ENCODE assay signal across 7 mouse cellular contexts in the genomic region with DNA sequence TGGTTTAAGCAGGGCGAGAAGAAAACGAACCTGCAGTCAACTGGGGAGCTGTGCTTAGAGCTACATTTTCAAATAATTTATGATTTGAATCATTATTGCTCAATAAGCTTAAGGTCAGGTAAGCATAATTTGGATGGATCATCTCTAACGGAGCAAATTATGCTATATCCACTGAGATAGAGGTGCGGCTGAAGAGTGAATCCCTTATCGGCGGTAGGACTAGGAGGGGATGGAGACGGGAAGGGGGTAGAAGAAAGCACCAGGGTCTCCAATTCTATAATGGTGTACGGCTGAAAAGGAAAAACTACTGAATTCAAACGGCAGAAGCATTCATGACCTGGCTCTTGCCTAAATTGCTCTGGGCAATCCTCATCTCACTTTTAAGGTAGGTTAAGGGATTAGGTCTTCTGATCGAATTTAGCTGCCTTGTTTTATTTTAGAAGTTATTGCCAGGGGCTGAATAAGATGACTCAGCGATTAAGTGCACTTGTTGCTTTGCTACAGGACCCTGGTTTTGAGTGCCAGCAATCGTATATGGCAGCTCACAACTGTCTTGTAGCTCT. TPM values are rescaled to one million over a fixed set of nuclear protein-coding genes. Genes with fewer than 3 reads are reported as not detected.
DNase-seq lines count a peak whose midpoint lies in the region; ATAC-seq and TF ChIP-seq lines count a peak whose summit lies in the region.

No protein-coding gene starts in this region.

- peak overlapping the region; percentile 81 for H3K4me3 ChIP-seq in lung, postnatal 0 days (ENCODE audit: low read depth, low read length)
- H3K4me3 ChIP-seq in embryonic fibroblast, embryonic 13.5 days (ENCODE audit: insufficient read depth, low read length): peak overlapping the region; percentile 79
- peak overlapping the region; percentile 86 for H3K4me3 ChIP-seq in limb, embryonic 13.5 days
- H3K4me3 ChIP-seq in stomach, embryonic 14.5 days (ENCODE audit: low read depth, low read length): peak overlapping the region; percentile 84

- H3K36me3 ChIP-seq in lung, postnatal 0 days (ENCODE audit: insufficient read depth, low read length): peaks cover 3% of the 10 kb centered on the region; the same call in 1 of the 2 replicates
- H3K36me3 ChIP-seq in limb, embryonic 13.5 days: peaks cover 43% of the 10 kb centered on the region
- peaks cover 38% of the 10 kb centered on the region for H3K36me3 ChIP-seq in stomach, embryonic 14.5 days (ENCODE audit: control insufficient read depth, insufficient read depth, low read length)

- no peak for TF ChIP-seq EP300 in lung, postnatal 0 days (IDR thresholded peaks at IDR 0.05)

- WGBS in lung, postnatal 0 days: 3% methylated on average over 12 of the region's 12 CpGs
- WGBS in limb, embryonic 13.5 days: 6% methylated on average over 12 of the region's 12 CpGs
- 3% methylated on average over 12 of the region's 12 CpGs for WGBS in stomach, embryonic 14.5 days

- no peaks in the 10 kb centered on the region for H3K27me3 ChIP-seq in lung, postnatal 0 days (replicated peaks; ENCODE audit: insufficient read depth, low read length)
- no peaks in the 10 kb centered on the region for H3K27me3 ChIP-seq in limb, embryonic 13.5 days
- no peaks in the 10 kb centered on the region for H3K27me3 ChIP-seq in stomach, embryonic 14.5 days (ENCODE audit: control insufficient read depth, insufficient read depth, low read length)

- no peak for ATAC-seq in lung, postnatal 0 days
- no peak for ATAC-seq in limb, embryonic 13.5 days (ENCODE audit: low FRiP score, low read depth)
- ATAC-seq in stomach, embryonic 14.5 days (ENCODE audit: insufficient number of reproducible peaks, insufficient read depth, low FRiP score, low read depth): no peak
- no peak for ATAC-seq in megakaryocyte-erythroid progenitor cell, adult 5-6 weeks (replicated peaks; ENCODE audit: low FRiP score, low TSS enrichment, poor library complexity, severe bottlenecking)

- peaks cover 3% of the 10 kb centered on the region for H3K4me1 ChIP-seq in lung, postnatal 0 days (ENCODE audit: insufficient read depth, low read depth, low read length)
- peaks cover 12% of the 10 kb centered on the region for H3K4me1 ChIP-seq in embryonic fibroblast, embryonic 13.5 days (ENCODE audit: control insufficient read depth, insufficient read depth, low read length)
- H3K4me1 ChIP-seq in limb, embryonic 13.5 days: peaks cover 28% of the 10 kb centered on the region
- peaks cover 17% of the 10 kb centered on the region for H3K4me1 ChIP-seq in stomach, embryonic 14.5 days (ENCODE audit: control insufficient read depth, insufficient read depth, low read length)

- peak overlapping the region; percentile 94 for H3K27ac ChIP-seq in lung, postnatal 0 days (ENCODE audit: low read length)
- peak overlapping the region; percentile 91 for H3K27ac ChIP-seq in embryonic fibroblast, embryonic 13.5 days (ENCODE audit: insufficient read depth, low read length)
- H3K27ac ChIP-seq in limb, embryonic 13.5 days: peak overlapping the region; percentile 100
- peak overlapping the region; percentile 99 for H3K27ac ChIP-seq in stomach, embryonic 14.5 days (ENCODE audit: low read length)

- H3K9ac ChIP-seq in lung, postnatal 0 days (replicated peaks; ENCODE audit: low read depth): peak overlapping the region; percentile 64
- peak overlapping the region; percentile 78 for H3K9ac ChIP-seq in limb, embryonic 13.5 days
- peak overlapping the region; percentile 60; the same call in 1 of the 2 replicates for H3K9ac ChIP-seq in stomach, embryonic 14.5 days (replicated peaks; ENCODE audit: low read depth, low read length)

- no peak for TF ChIP-seq CTCF in lung, postnatal 0 days (IDR thresholded peaks at IDR 0.05)
- no peak for TF ChIP-seq CTCF in embryonic fibroblast, embryonic 13.5 days (IDR thresholded peaks at IDR 0.05; ENCODE audit: borderline replicate concordance, insufficient read depth, low read length)

- no peak for TF ChIP-seq POLR2A in embryonic fibroblast, embryonic 13.5 days (IDR thresholded peaks at IDR 0.05; ENCODE audit: low read depth, low read length)

- no peaks in the 10 kb centered on the region for H3K9me3 ChIP-seq in lung, postnatal 0 days (ENCODE audit: low read length)
- no peaks in the 10 kb centered on the region for H3K9me3 ChIP-seq in limb, embryonic 13.5 days
- no peaks in the 10 kb centered on the region for H3K9me3 ChIP-seq in stomach, embryonic 14.5 days (ENCODE audit: control insufficient read depth, low read depth, low read length)

- DNase-seq in lung, postnatal 0 days (ENCODE audit: low spot score): peak; percentile 49
- no peak for DNase-seq in lung, adult 18-20 months
- DNase-seq in layer of hippocampus, postnatal 10 days (ENCODE audit: low spot score in 2 of 2): no peak

- H3K4me2 ChIP-seq in lung, postnatal 0 days (replicated peaks; ENCODE audit: low read depth, low read length): peak overlapping the region; percentile 96
- H3K4me2 ChIP-seq in limb, embryonic 13.5 days (replicated peaks): peak overlapping the region; percentile 84
- peak overlapping the region; percentile 96 for H3K4me2 ChIP-seq in stomach, embryonic 14.5 days (replicated peaks; ENCODE audit: low read depth, low read length)

RNA-seq across cellular contexts. Expression of gene Tnpo2, which starts 1.5 kb away (rescaled TPM):
- 16.4 and 18.0 TPM in 2 replicates for polyA plus RNA-seq in lung, postnatal 0 days (2015; fragmentation: Nextera tagmentation; extraction: Ambion mirVana)
- 106 and 120 TPM in 2 replicates for polyA plus RNA-seq in embryonic fibroblast, embryonic 13.5 days (2011; ENCODE audit: insufficient read length, low read depth, missing spikeins)
- polyA plus RNA-seq in limb, embryonic 13.5 days (2015; fragmentation: Nextera tagmentation; extraction: Ambion mirVana): 31.0 and 32.2 TPM in 2 replicates
- 19.0 and 26.5 TPM in 2 replicates for polyA plus RNA-seq in stomach, embryonic 14.5 days (2014; fragmentation: Nextera tagmentation; extraction: Ambion mirVana)
- total RNA-seq in megakaryocyte-erythroid progenitor cell, adult 5-6 weeks (2014; fragmentation: Nextera tagmentation): 42.2 and 68.5 TPM in 2 replicates
- total RNA-seq in megakaryocyte-erythroid progenitor cell, adult 5-6 weeks (2017): 20.3 and 28.3 TPM in 2 replicates
- 100 to 1,000 TPM; 125 to 160 TPM for total RNA-seq in layer of hippocampus, postnatal 10 days (2021)

RNA-seq across cellular contexts. Expression of gene Trir, which starts 8.6 kb away (rescaled TPM):
- polyA plus RNA-seq in lung, postnatal 0 days (2015; fragmentation: Nextera tagmentation; extraction: Ambion mirVana): 116 and 126 TPM in 2 replicates
- polyA plus RNA-seq in embryonic fibroblast, embryonic 13.5 days (2011; ENCODE audit: insufficient read length, low read depth, missing spikeins): 108 and 117 TPM in 2 replicates
- 114 and 132 TPM in 2 replicates for polyA plus RNA-seq in limb, embryonic 13.5 days (2015; fragmentation: Nextera tagmentation; extraction: Ambion mirVana)
- 132 and 136 TPM in 2 replicates for polyA plus RNA-seq in stomach, embryonic 14.5 days (2014; fragmentation: Nextera tagmentation; extraction: Ambion mirVana)
- 137 and 159 TPM in 2 replicates for total RNA-seq in megakaryocyte-erythroid progenitor cell, adult 5-6 weeks (2014; fragmentation: Nextera tagmentation)
- 342 and 455 TPM in 2 replicates for total RNA-seq in megakaryocyte-erythroid progenitor cell, adult 5-6 weeks (2017)
- total RNA-seq in layer of hippocampus, postnatal 10 days (2021): 100 to 1,000 TPM; 151 to 155 TPM

RNA-seq across cellular contexts. Expression of gene Asna1, which starts 10.2 kb away (rescaled TPM):
- polyA plus RNA-seq in lung, postnatal 0 days (2015; fragmentation: Nextera tagmentation; extraction: Ambion mirVana): 80.9 and 83.1 TPM in 2 replicates
- 71.1 and 73.2 TPM in 2 replicates for polyA plus RNA-seq in embryonic fibroblast, embryonic 13.5 days (2011; ENCODE audit: insufficient read length, low read depth, missing spikeins)
- polyA plus RNA-seq in limb, embryonic 13.5 days (2015; fragmentation: Nextera tagmentation; extraction: Ambion mirVana): 132 TPM in 2 replicates
- 101 and 103 TPM in 2 replicates for polyA plus RNA-seq in stomach, embryonic 14.5 days (2014; fragmentation: Nextera tagmentation; extraction: Ambion mirVana)
- total RNA-seq in megakaryocyte-erythroid progenitor cell, adult 5-6 weeks (2014; fragmentation: Nextera tagmentation): 77.3 and 82.3 TPM in 2 replicates
- total RNA-seq in megakaryocyte-erythroid progenitor cell, adult 5-6 weeks (2017): 48.6 and 73.5 TPM in 2 replicates
- 100 to 1,000 TPM; 110 to 119 TPM for total RNA-seq in layer of hippocampus, postnatal 10 days (2021)

RNA-seq across cellular contexts. Expression of gene Best2, which starts 20.9 kb away (rescaled TPM):
- not detected in 2 replicates for polyA plus RNA-seq in lung, postnatal 0 days (2015; fragmentation: Nextera tagmentation; extraction: Ambion mirVana)
- polyA plus RNA-seq in embryonic fibroblast, embryonic 13.5 days (2011; ENCODE audit: insufficient read length, low read depth, missing spikeins): not detected in 2 replicates
- polyA plus RNA-seq in limb, embryonic 13.5 days (2015; fragmentation: Nextera tagmentation; extraction: Ambion mirVana): not detected in 2 replicates
- polyA plus RNA-seq in stomach, embryonic 14.5 days (2014; fragmentation: Nextera tagmentation; extraction: Ambion mirVana): 0.29 and 0.38 TPM in 2 replicates
- total RNA-seq in megakaryocyte-erythroid progenitor cell, adult 5-6 weeks (2014; fragmentation: Nextera tagmentation): not detected in 2 replicates
- total RNA-seq in megakaryocyte-erythroid progenitor cell, adult 5-6 weeks (2017): not detected in 2 replicates
- not detected for total RNA-seq in layer of hippocampus, postnatal 10 days (2021)

RNA-seq across cellular contexts. Expression of gene Fbxw9, which starts 24.6 kb away (rescaled TPM):
- polyA plus RNA-seq in lung, postnatal 0 days (2015; fragmentation: Nextera tagmentation; extraction: Ambion mirVana): 34.8 and 35.6 TPM in 2 replicates
- polyA plus RNA-seq in embryonic fibroblast, embryonic 13.5 days (2011; ENCODE audit: insufficient read length, low read depth, missing spikeins): 28.8 TPM in 2 replicates
- polyA plus RNA-seq in limb, embryonic 13.5 days (2015; fragmentation: Nextera tagmentation; extraction: Ambion mirVana): 31.6 and 32.2 TPM in 2 replicates
- polyA plus RNA-seq in stomach, embryonic 14.5 days (2014; fragmentation: Nextera tagmentation; extraction: Ambion mirVana): 31.9 and 32.6 TPM in 2 replicates
- total RNA-seq in megakaryocyte-erythroid progenitor cell, adult 5-6 weeks (2014; fragmentation: Nextera tagmentation): 11.0 and 21.1 TPM in 2 replicates
- 1.4 and 5.8 TPM in 2 replicates for total RNA-seq in megakaryocyte-erythroid progenitor cell, adult 5-6 weeks (2017)
- total RNA-seq in layer of hippocampus, postnatal 10 days (2021): 10 to 100 TPM; 55.4 to 64.6 TPM
